Mouse (Mus musculus): ENCODE data around the gene Qpctl. TPM values are rescaled to one million over a fixed set of nuclear protein-coding genes. Genes with fewer than 3 reads are reported as not detected.

Qpctl gene
- total RNA-seq, 2 experiments from 2014 or later: 5.6 to 6.5 TPM

DNA sequence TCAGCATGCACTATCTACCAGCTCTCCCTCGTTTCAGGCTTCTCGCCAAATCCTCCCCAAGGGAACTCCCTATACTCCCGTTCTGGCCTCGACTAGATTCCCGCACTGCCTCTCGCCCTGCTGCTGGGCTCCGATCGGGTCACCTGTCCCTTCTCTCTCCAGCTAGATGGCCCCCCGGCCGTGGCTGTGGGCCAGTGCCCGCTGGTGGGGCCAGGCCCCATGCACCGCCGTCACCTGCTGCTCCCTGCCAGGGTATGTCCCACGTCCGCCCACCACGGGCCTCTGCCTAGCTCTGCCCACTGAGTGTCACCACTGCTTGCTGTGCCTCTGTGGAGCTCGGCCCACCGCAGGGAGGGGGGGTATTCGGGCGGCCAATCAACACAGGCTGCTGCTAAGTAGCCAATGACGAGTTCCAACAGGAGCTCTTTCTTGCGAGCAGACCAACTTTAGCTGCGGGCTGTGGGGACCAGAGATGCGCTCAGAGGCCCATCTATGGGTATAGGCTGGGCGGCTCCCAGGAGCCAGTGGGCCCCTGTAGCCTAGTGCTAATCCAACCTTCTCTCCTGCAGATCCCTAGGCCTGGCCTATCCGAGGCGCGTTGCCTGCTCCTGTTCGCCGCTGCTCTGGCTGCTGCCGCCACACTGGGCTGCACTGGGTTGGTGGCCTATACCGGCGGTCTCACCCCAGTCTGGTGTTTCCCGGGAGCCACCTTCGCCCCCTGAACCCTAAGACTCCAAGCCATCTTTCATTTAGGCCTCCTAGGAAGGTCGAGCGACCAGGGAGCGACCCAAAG lies 56.5 kb downstream of the Qpctl start:
- ATAC-seq (replicated peaks; ENCODE audit: poor library complexity): 0 out of 2 replicates have a peak, but pooled peaks have one; percentile 3

DNA sequence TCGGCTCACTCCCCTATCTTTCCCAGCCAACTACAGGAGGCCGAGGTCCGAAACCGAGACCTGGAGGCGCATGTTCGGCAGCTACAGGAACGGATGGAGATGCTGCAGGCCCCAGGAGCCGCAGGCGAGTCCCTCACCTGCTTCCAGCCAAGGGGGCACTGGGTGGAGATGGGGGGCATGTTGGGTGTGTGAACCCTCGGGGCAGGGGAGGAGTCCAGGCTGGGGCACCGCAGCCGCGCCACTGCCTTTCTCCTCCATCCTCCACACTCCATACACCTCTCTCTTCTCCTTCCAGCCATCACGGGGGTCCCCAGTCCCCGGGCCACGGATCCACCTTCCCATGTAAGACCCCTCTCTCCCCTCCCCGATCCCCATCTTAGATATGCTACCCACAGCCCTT lies 57.2 kb downstream of the Qpctl start:
- ATAC-seq (replicated peaks; ENCODE audit: poor library complexity): no peak

Other genes starting within 250 kb of the Qpctl start
- 11.9 and 14.1 TPM in 2 replicates for gene Ccdc61, start 238.9 kb downstream of the Qpctl start, total RNA-seq (2015)
- 11.3 and 17.0 TPM in 2 replicates for gene Ccdc61, start 238.9 kb downstream of the Qpctl start, total RNA-seq (2017)
- gene Nova2, start 223.4 kb downstream of the Qpctl start, total RNA-seq (2015): not detected in 2 replicates
- not detected in 2 replicates for gene Nova2, start 223.4 kb downstream of the Qpctl start, total RNA-seq (2017)
- gene Nanos2, start 161.9 kb downstream of the Qpctl start, total RNA-seq (2015): not detected in 2 replicates
- not detected in 2 replicates for gene Nanos2, start 161.9 kb downstream of the Qpctl start, total RNA-seq (2017)
- gene Mypop, start 158.0 kb downstream of the Qpctl start, total RNA-seq (2015): 0.17 TPM in 1 of 2 replicates, not detected in the other
- not detected in 2 replicates for gene Mypop, start 158.0 kb downstream of the Qpctl start, total RNA-seq (2017)
- gene Irf2bp1, start 145.2 kb downstream of the Qpctl start, total RNA-seq (2015): 16.4 and 16.8 TPM in 2 replicates
- 12.5 and 13.1 TPM in 2 replicates for gene Irf2bp1, start 145.2 kb downstream of the Qpctl start, total RNA-seq (2017)
- gene Foxa3, start 125.8 kb downstream of the Qpctl start, total RNA-seq (2015): not detected in 2 replicates
- gene Foxa3, start 125.8 kb downstream of the Qpctl start, total RNA-seq (2017): not detected in 2 replicates
- 58.1 and 74.7 TPM in 2 replicates for gene Sympk, start 124.9 kb downstream of the Qpctl start, total RNA-seq (2015)
- 44.9 and 48.6 TPM in 2 replicates for gene Sympk, start 124.9 kb downstream of the Qpctl start, total RNA-seq (2017)
- gene Rsph6a, start 94.6 kb downstream of the Qpctl start, total RNA-seq (2015): not detected in 2 replicates
- gene Rsph6a, start 94.6 kb downstream of the Qpctl start, total RNA-seq (2017): 0.61 TPM in 1 of 2 replicates, not detected in the other
- 4.4 and 5.5 TPM in 2 replicates for gene Dmwd, start 73.1 kb downstream of the Qpctl start, total RNA-seq (2015)
- 1.5 and 2.3 TPM in 2 replicates for gene Dmwd, start 73.1 kb downstream of the Qpctl start, total RNA-seq (2017)
- gene Dmpk, start 65.4 kb downstream of the Qpctl start, total RNA-seq (2015): 0.78 and 1.9 TPM in 2 replicates
- gene Dmpk, start 65.4 kb downstream of the Qpctl start, total RNA-seq (2017): 0.84 TPM in 1 of 2 replicates, not detected in the other
- gene Six5, start 54.7 kb downstream of the Qpctl start, total RNA-seq (2015): 2.8 and 3.9 TPM in 2 replicates
- 2.3 and 2.4 TPM in 2 replicates for gene Six5, start 54.7 kb downstream of the Qpctl start, total RNA-seq (2017)
- gene Gm4969, start 30.9 kb downstream of the Qpctl start, total RNA-seq (2015): 0.24 and 0.57 TPM in 2 replicates
- gene Gm4969, start 30.9 kb downstream of the Qpctl start, total RNA-seq (2017): 0.03 and 0.42 TPM in 2 replicates
- 2.0 and 2.1 TPM in 2 replicates for gene Fbxo46, start 29.4 kb downstream of the Qpctl start, total RNA-seq (2015)
- gene Fbxo46, start 29.4 kb downstream of the Qpctl start, total RNA-seq (2017): 4.2 and 5.0 TPM in 2 replicates
- 106 and 117 TPM in 2 replicates for gene Snrpd2, start 431 bp upstream of the Qpctl start, total RNA-seq (2015)
- 78.6 and 83.9 TPM in 2 replicates for gene Snrpd2, start 431 bp upstream of the Qpctl start, total RNA-seq (2017)
- not detected in 2 replicates for gene Gipr, start 16.8 kb upstream of the Qpctl start, total RNA-seq (2015)
- not detected in 2 replicates for gene Gipr, start 16.8 kb upstream of the Qpctl start, total RNA-seq (2017)
- 4.3 and 5.5 TPM in 2 replicates for gene Eml2, start 27.1 kb upstream of the Qpctl start, total RNA-seq (2015)
- gene Eml2, start 27.1 kb upstream of the Qpctl start, total RNA-seq (2017): 8.0 and 15.1 TPM in 2 replicates
- 0.12 TPM in 1 of 2 replicates, not detected in the other for gene Gpr4, start 63.2 kb upstream of the Qpctl start, total RNA-seq (2015)
- not detected in 2 replicates for gene Gpr4, start 63.2 kb upstream of the Qpctl start, total RNA-seq (2017)
- gene Opa3, start 79.0 kb upstream of the Qpctl start, total RNA-seq (2015): 12.4 and 16.1 TPM in 2 replicates
- 19.9 and 25.0 TPM in 2 replicates for gene Opa3, start 79.0 kb upstream of the Qpctl start, total RNA-seq (2017)
- gene Vasp, start 122.5 kb upstream of the Qpctl start, total RNA-seq (2015): 46.7 and 49.6 TPM in 2 replicates
- gene Vasp, start 122.5 kb upstream of the Qpctl start, total RNA-seq (2017): 71.0 and 73.0 TPM in 2 replicates
- 0.20 TPM in 1 of 2 replicates, not detected in the other for gene Ppm1n, start 130.8 kb upstream of the Qpctl start, total RNA-seq (2015)
- gene Ppm1n, start 130.8 kb upstream of the Qpctl start, total RNA-seq (2017): not detected in 2 replicates
- not detected in 2 replicates for gene Rtn2, start 133.3 kb upstream of the Qpctl start, total RNA-seq (2015)
- gene Rtn2, start 133.3 kb upstream of the Qpctl start, total RNA-seq (2017): not detected in 2 replicates
- 18.2 and 28.4 TPM in 2 replicates for gene Fosb, start 160.8 kb upstream of the Qpctl start, total RNA-seq (2015)
- gene Fosb, start 160.8 kb upstream of the Qpctl start, total RNA-seq (2017): 12.7 and 13.2 TPM in 2 replicates
- gene Ercc1, start 195.5 kb upstream of the Qpctl start, total RNA-seq (2015): 26.5 and 32.3 TPM in 2 replicates
- gene Ercc1, start 195.5 kb upstream of the Qpctl start, total RNA-seq (2017): 24.4 and 29.8 TPM in 2 replicates
- gene Cd3eap, start 210.2 kb upstream of the Qpctl start, total RNA-seq (2015): 11.1 and 13.6 TPM in 2 replicates
- 24.8 and 27.4 TPM in 2 replicates for gene Cd3eap, start 210.2 kb upstream of the Qpctl start, total RNA-seq (2017)
- 6.3 and 7.2 TPM in 2 replicates for gene Ppp1r13l, start 210.5 kb upstream of the Qpctl start, total RNA-seq (2015)
- 0.74 and 1.2 TPM in 2 replicates for gene Ppp1r13l, start 210.5 kb upstream of the Qpctl start, total RNA-seq (2017)
- 10.7 and 11.2 TPM in 2 replicates for gene Ercc2, start 232.7 kb upstream of the Qpctl start, total RNA-seq (2015)
- 26.5 and 31.6 TPM in 2 replicates for gene Ercc2, start 232.7 kb upstream of the Qpctl start, total RNA-seq (2017)